Mouse (Mus musculus): ENCODE results near the gene Zfp518a.

- TF ChIP-seq CTCF (IDR thresholded peaks at IDR 0.05), result no peak
- no peak for TF ChIP-seq EP300 (IDR thresholded peaks at IDR 0.05; ENCODE audit: insufficient read depth, low read depth, low read length)
Measured at GRCm38 (mm10) chr19:40931581-40932369, 37.3 kb downstream of the Zfp518a start.

Data from heart, adult 2 months (tissue).